Mouse (Mus musculus) E14TG2a.4 (cell line): ENCODE data around the gene Tmem184a.

Source experiments
- H3K27me3 ChIP-seq: 2 replicates; pipeline ENCODE4 v1.6.1; 2014; ENCODE audit warnings: low read length, control low read depth; ENCODE audit not compliant: insufficient read depth
- H3K36me3 ChIP-seq: 2 replicates; pipeline ENCODE4 v1.6.1; 2014; ENCODE audit warnings: low read length, control low read depth; ENCODE audit not compliant: insufficient read depth
- H3K4me1 ChIP-seq: replicated peaks from 2 replicates; pipeline ENCODE4 v1.6.1; 2014; ENCODE audit warnings: low read depth, low read length, control low read depth
- H3K4me3 ChIP-seq: replicated peaks from 2 replicates; pipeline ENCODE4 v1.5.1; 2014; ENCODE audit warnings: mild to moderate bottlenecking, low read length
- H3K9me3 ChIP-seq: 2 replicates; pipeline ENCODE4 v1.6.1; 2014; ENCODE audit warnings: low read length, control low read depth
- CTCF ChIP-seq: conservative IDR thresholded peaks from 2 replicates; pipeline ENCODE4 v1.5.1; 2014; ENCODE audit warnings: low read length
- NANOG ChIP-seq: IDR thresholded peaks from 2 replicates; pipeline ENCODE4 v1.6.1; 2014; ENCODE audit warnings: borderline replicate concordance, low read length, mixed read lengths
- POU5F1 ChIP-seq: IDR thresholded peaks from 2 replicates; pipeline ENCODE4 v1.6.1; 2014; ENCODE audit warnings: low read length, borderline replicate concordance

The Tmem184a gene

GRCm38 (mm10) chr5:139804573-139805111 is 15.1 kb downstream of the Tmem184a start:
- no peak for TF ChIP-seq CTCF
- TF ChIP-seq POU5F1 = no peak
- TF ChIP-seq NANOG = no peak
- peaks cover 23% of the 10 kb centered on the region for H3K36me3 ChIP-seq
- no peak overlapping the region for H3K4me3 ChIP-seq
- H3K4me1 ChIP-seq = peaks cover 54% of the 10 kb centered on the region
- H3K9me3 ChIP-seq = no peaks in the 10 kb centered on the region
- peaks cover 23% of the 10 kb centered on the region for H3K27me3 ChIP-seq

GRCm38 (mm10) chr5:139804107-139804551 is 15.6 kb downstream of the Tmem184a start:
- H3K4me1 ChIP-seq = peaks cover 58% of the 10 kb centered on the region
- no peak for TF ChIP-seq CTCF
- no peak for TF ChIP-seq POU5F1
- TF ChIP-seq NANOG = no peak

GRCm38 (mm10) chr5:139803601-139804102 is 16.1 kb downstream of the Tmem184a start:
- H3K4me1 ChIP-seq = peaks cover 58% of the 10 kb centered on the region
- peak; percentile 61 for TF ChIP-seq CTCF
- TF ChIP-seq NANOG = no peak
- peaks cover 22% of the 10 kb centered on the region for H3K27me3 ChIP-seq
- peak overlapping the region; percentile 35 for H3K4me3 ChIP-seq
- H3K36me3 ChIP-seq = peaks cover 26% of the 10 kb centered on the region
- H3K9me3 ChIP-seq = no peaks in the 10 kb centered on the region

More at GRCm38 (mm10) chr5:139804107-139804551, 15.6 kb downstream of the Tmem184a start:
- Histone ChIP-seq H3K9me3 (no peaks in the 10 kb centered on the region), H3K27me3 (peaks cover 23% of the 10 kb centered on the region), H3K36me3 (peaks cover 26% of the 10 kb centered on the region), H3K4me3 (peak overlapping the region; percentile 35)

GRCm38 (mm10) chr5:139803165-139803564 is 16.6 kb downstream of the Tmem184a start:
- TF ChIP-seq POU5F1 = no peak
- no peak for TF ChIP-seq CTCF
- TF ChIP-seq NANOG = no peak
- Histone ChIP-seq H3K36me3 (peaks cover 26% of the 10 kb centered on the region), H3K4me3 (no peak overlapping the region), H3K4me1 (peaks cover 55% of the 10 kb centered on the region), H3K9me3 (no peaks in the 10 kb centered on the region), H3K27me3 (peaks cover 18% of the 10 kb centered on the region)

GRCm38 (mm10) chr5:139801880-139802279 is 17.8 kb downstream of the Tmem184a start:
- TF ChIP-seq CTCF (no peak), NANOG (no peak), POU5F1 (no peak)
- Histone ChIP-seq H3K36me3 (peaks cover 26% of the 10 kb centered on the region), H3K27me3 (peaks cover 6% of the 10 kb centered on the region), H3K4me3 (no peak overlapping the region), H3K9me3 (no peaks in the 10 kb centered on the region), H3K4me1 (peaks cover 59% of the 10 kb centered on the region)

GRCm38 (mm10) chr5:139801231-139801630 is 18.5 kb downstream of the Tmem184a start:
- H3K27me3 ChIP-seq = peaks cover 1% of the 10 kb centered on the region; the same call in 1 of the 2 replicates
- peaks cover 26% of the 10 kb centered on the region for H3K36me3 ChIP-seq
- no peak overlapping the region for H3K4me3 ChIP-seq
- H3K9me3 ChIP-seq = no peaks in the 10 kb centered on the region
- H3K4me1 ChIP-seq = peaks cover 65% of the 10 kb centered on the region
- TF ChIP-seq POU5F1 (no peak), NANOG (no peak)

GRCm38 (mm10) chr5:139799801-139800590 is 19.7 kb downstream of the Tmem184a start:
- Histone ChIP-seq H3K4me3 (peak overlapping the region; percentile 35; the same call in 1 of the 2 replicates), H3K27me3 (no peaks in the 10 kb centered on the region), H3K9me3 (no peaks in the 10 kb centered on the region), H3K4me1 (peaks cover 65% of the 10 kb centered on the region), H3K36me3 (peaks cover 26% of the 10 kb centered on the region)
- no peak for TF ChIP-seq POU5F1
- no peak for TF ChIP-seq CTCF
- TF ChIP-seq NANOG = no peak

- Histone ChIP-seq H3K36me3 (peaks cover 26% of the 10 kb centered on the region), H3K27me3 (no peaks in the 10 kb centered on the region), H3K4me1 (peaks cover 69% of the 10 kb centered on the region), H3K9me3 (no peaks in the 10 kb centered on the region), H3K4me3 (no peak overlapping the region)
- TF ChIP-seq CTCF = no peak
- no peak for TF ChIP-seq NANOG
- TF ChIP-seq POU5F1 = no peak
Observed at GRCm38 (mm10) chr5:139799041-139799440, 20.7 kb downstream of the Tmem184a start.
